In genomic region chr2:119035397-119035745, GRCm38 (mm10) we compare ENCODE assay signal across 8 mouse cellular contexts. TPM values are rescaled to one million over a fixed set of nuclear protein-coding genes. Genes with fewer than 3 reads are reported as not detected.
A peak's percentile ranks its signal among the peaks of the same experiment; 100 is the strongest.
DNase-seq lines count a peak whose midpoint lies in the region; ATAC-seq and TF ChIP-seq lines count a peak whose summit lies in the region.

No protein-coding gene starts in this region.

- ATAC-seq in megakaryocyte, adult 5-6 weeks (ENCODE audit: poor library complexity, severe bottlenecking) = peak; percentile 31; the same call in 1 of the 2 replicates

- no peaks in the 10 kb centered on the region for H3K27me3 ChIP-seq in heart, adult 2 months (ENCODE audit: control insufficient read depth, insufficient read depth, low read length)
- no peaks in the 10 kb centered on the region for H3K27me3 ChIP-seq in ES-Bruce4 (ENCODE audit: control insufficient read depth, insufficient read depth, low read length, poor library complexity, severe bottlenecking)
- H3K27me3 ChIP-seq in hindbrain, embryonic 10.5 days (ENCODE audit: insufficient read depth, poor library complexity, severe bottlenecking) = no peaks in the 10 kb centered on the region; the same call in 1 of the 2 replicates

- H3K9me3 ChIP-seq in ES-Bruce4 (replicated peaks; ENCODE audit: control insufficient read depth, insufficient read depth, low read length, poor library complexity, severe bottlenecking) = no peaks in the 10 kb centered on the region
- H3K9me3 ChIP-seq in hindbrain, embryonic 10.5 days = no peaks in the 10 kb centered on the region

- no peaks in the 10 kb centered on the region for H3K4me1 ChIP-seq in heart, adult 2 months (ENCODE audit: control insufficient read depth, insufficient read depth, low read length)
- H3K4me1 ChIP-seq in ES-Bruce4 (ENCODE audit: control insufficient read depth, insufficient read depth, low read length) = no peaks in the 10 kb centered on the region
- H3K4me1 ChIP-seq in hindbrain, embryonic 10.5 days (replicated peaks) = peaks cover 13% of the 10 kb centered on the region

- intact Hi-C loops in heart, adult 2 months (cut with DNase I) = loop anchor here (2.0 kb wide), 1 partner anchor 255 kb away; no protein-coding TSS in a partner anchor

- no peak for TF ChIP-seq EP300 in heart, adult 2 months (IDR thresholded peaks at IDR 0.05; ENCODE audit: insufficient read depth, low read depth, low read length)
- no peak for TF ChIP-seq EP300 in ES-Bruce4 (IDR thresholded peaks at IDR 0.05; ENCODE audit: insufficient read depth, low read depth, low read length)

- H3K36me3 ChIP-seq in heart, adult 2 months (ENCODE audit: control insufficient read depth, insufficient read depth, low read length) = no peaks in the 10 kb centered on the region
- H3K36me3 ChIP-seq in ES-Bruce4 (ENCODE audit: control insufficient read depth, insufficient read depth, low read length, poor library complexity, severe bottlenecking) = peaks cover 26% of the 10 kb centered on the region
- H3K36me3 ChIP-seq in hindbrain, embryonic 10.5 days = peaks cover 38% of the 10 kb centered on the region

- H3K79me2 ChIP-seq in heart, adult 2 months (replicated peaks; ENCODE audit: control insufficient read depth, insufficient read depth, low read length) = no peaks in the 10 kb centered on the region; the same call in 1 of the 2 replicates

- H3K4me3 ChIP-seq in heart, adult 2 months = peak overlapping the region; percentile 91
- peak overlapping the region; percentile 90 for H3K4me3 ChIP-seq in ES-Bruce4 (ENCODE audit: low read depth, low read length)
- peak overlapping the region; percentile 86 for H3K4me3 ChIP-seq in hindbrain, embryonic 10.5 days

- peak overlapping the region; percentile 77 for H3K27ac ChIP-seq in heart, adult 2 months
- H3K27ac ChIP-seq in ES-Bruce4 (ENCODE audit: insufficient read depth, low read length) = 0 out of 2 replicates have a peak overlapping the region, but pooled peaks have one; percentile 22
- H3K27ac ChIP-seq in hindbrain, embryonic 10.5 days = peak overlapping the region; percentile 94

- WGBS in heart, adult 2 months = 12% methylated on average over 7 of the region's 7 CpGs
- 8% methylated on average over 7 of the region's 7 CpGs for WGBS in hindbrain, embryonic 10.5 days

- DNase-seq in heart, adult 2 months = no peak
- DNase-seq in heart, adult 9 months (ENCODE audit: low spot score in 2 of 2) = no peak
- no peak for DNase-seq in hindbrain, embryonic 10.5 days (ENCODE audit: low spot score)
- no peak for DNase-seq in ovary, postnatal 14 days (ENCODE audit: low spot score)
- DNase-seq in urinary bladder, postnatal 25 days (ENCODE audit: low spot score) = no peak
- DNase-seq in cerebellum, postnatal 4 days (ENCODE audit: low spot score in 2 of 2) = no peak

- TF ChIP-seq CTCF in heart, adult 2 months (IDR thresholded peaks at IDR 0.05) = no peak
- TF ChIP-seq CTCF in ES-Bruce4 (IDR thresholded peaks at IDR 0.05; ENCODE audit: low read depth, low read length) = no peak

- no peak for TF ChIP-seq POLR2A in heart, adult 2 months (IDR thresholded peaks at IDR 0.05; ENCODE audit: insufficient read depth, low read depth, low read length)
- no peak for TF ChIP-seq POLR2A in ES-Bruce4 (IDR thresholded peaks at IDR 0.05; ENCODE audit: insufficient read depth, low read length)

- H3K9ac ChIP-seq in heart, adult 2 months (ENCODE audit: low read depth, low read length) = peak overlapping the region; percentile 73
- H3K9ac ChIP-seq in ES-Bruce4 (ENCODE audit: low read depth, poor library complexity, severe bottlenecking) = peak overlapping the region; percentile 84

RNA-seq across cellular contexts. Expression of gene Rpusd2, which starts 0.8 kb away (rescaled TPM):
- 1 to 10 TPM; 4.1 to 5.1 TPM for total RNA-seq in heart, adult 2 months (2021)
- 3.4 and 5.7 TPM in 2 replicates for polyA plus RNA-seq in heart, adult 2 months (2012; rRNA removed)
- 16.2 and 16.8 TPM in 2 replicates for polyA plus RNA-seq in ES-Bruce4 (2011; ENCODE audit: insufficient read depth, insufficient read length, low read depth, missing spikeins)
- polyA plus RNA-seq in hindbrain, embryonic 10.5 days (2016; fragmentation: Nextera tagmentation; extraction: Ambion mirVana) = 8.0 and 8.3 TPM in 2 replicates
- 2.5 and 2.8 TPM in 2 replicates for total RNA-seq in megakaryocyte, adult 5-6 weeks (2015)
- 2.5 and 4.8 TPM in 2 replicates for total RNA-seq in megakaryocyte, adult 5-6 weeks (2017)

RNA-seq across cellular contexts. Expression of gene Ccdc32, which starts 6.2 kb away (rescaled TPM):
- total RNA-seq in heart, adult 2 months (2021) = 10 to 100 TPM in 1 of 2 experiments, 1 to 10 TPM in 1; 9.7 to 10.9 TPM
- polyA plus RNA-seq in heart, adult 2 months (2012; rRNA removed) = 5.2 and 10.8 TPM in 2 replicates
- 8.7 and 9.2 TPM in 2 replicates for polyA plus RNA-seq in ES-Bruce4 (2011; ENCODE audit: insufficient read depth, insufficient read length, low read depth, missing spikeins)
- polyA plus RNA-seq in hindbrain, embryonic 10.5 days (2016; fragmentation: Nextera tagmentation; extraction: Ambion mirVana) = 22.8 and 26.0 TPM in 2 replicates
- total RNA-seq in megakaryocyte, adult 5-6 weeks (2015) = 10.7 and 12.2 TPM in 2 replicates
- total RNA-seq in megakaryocyte, adult 5-6 weeks (2017) = 14.1 and 16.3 TPM in 2 replicates

RNA-seq across cellular contexts. Expression of gene Knl1, which starts 11.5 kb away (rescaled TPM):
- total RNA-seq in heart, adult 2 months (2021) = under 1 TPM; 0.39 to 0.48 TPM
- polyA plus RNA-seq in heart, adult 2 months (2012; rRNA removed) = 0.02 and 0.06 TPM in 2 replicates
- polyA plus RNA-seq in ES-Bruce4 (2011; ENCODE audit: insufficient read depth, insufficient read length, low read depth, missing spikeins) = 90.2 and 96.0 TPM in 2 replicates
- 39.9 and 57.6 TPM in 2 replicates for polyA plus RNA-seq in hindbrain, embryonic 10.5 days (2016; fragmentation: Nextera tagmentation; extraction: Ambion mirVana)
- total RNA-seq in megakaryocyte, adult 5-6 weeks (2015) = 65.3 and 69.5 TPM in 2 replicates
- 79.4 and 82.1 TPM in 2 replicates for total RNA-seq in megakaryocyte, adult 5-6 weeks (2017)

Comparison
In these comparisons a context has a peak if more than half of its experiments do, and no peak if none do; other contexts are left out.
1. H3K27ac ChIP-seq: peak in every context shown above with its lines; median percentile 94 in hindbrain, embryonic 10.5 days; 77 in heart, adult 2 months; 22 in ES-Bruce4.
2. RNA of gene Knl1, which starts 11.5 kb away (polyA plus RNA-seq): 90.2 to 96.0 TPM in ES-Bruce4 and 39.9 to 57.6 TPM in hindbrain, embryonic 10.5 days; 0.02 to 0.06 TPM in heart, adult 2 months; every median in the first group is over 10 times any median in the second.
3. Peak in every context shown above with its lines, with median percentiles within 50 percentile points of each other: H3K4me3 ChIP-seq.